8 mouse cellular contexts compared by ENCODE assay signal in genomic region chr2:26964724-26965370, GRCm38 (mm10). TPM values are rescaled to one million over a fixed set of nuclear protein-coding genes. Genes with fewer than 3 reads are reported as not detected.
A peak's percentile ranks its signal among the peaks of the same experiment; 100 is the strongest.
DNase-seq lines count a peak whose midpoint lies in the region; TF ChIP-seq lines count a peak whose summit lies in the region.

No protein-coding gene starts in this region.

- 0 out of 2 replicates have a peak, but pooled peaks cover 8% of the 10 kb centered on the region for H3K9me3 ChIP-seq in hindbrain, embryonic 10.5 days
- peaks cover 5% of the 10 kb centered on the region; the same call in 1 of the 2 replicates for H3K9me3 ChIP-seq in midbrain, embryonic 10.5 days (replicated peaks)

- no peaks in the 10 kb centered on the region for H3K27me3 ChIP-seq in kidney, adult 2 months (replicated peaks; ENCODE audit: control insufficient read depth, insufficient read depth, low read length)
- H3K27me3 ChIP-seq in hindbrain, embryonic 10.5 days (ENCODE audit: insufficient read depth, poor library complexity, severe bottlenecking) = no peaks in the 10 kb centered on the region
- no peaks in the 10 kb centered on the region for H3K27me3 ChIP-seq in midbrain, embryonic 10.5 days (ENCODE audit: low read depth, poor library complexity, severe bottlenecking)

- H3K27ac ChIP-seq in kidney, adult 2 months (ENCODE audit: insufficient read depth, low read depth, low read length) = peak overlapping the region; percentile 99
- no peak overlapping the region; the same call in 1 of the 2 replicates for H3K27ac ChIP-seq in bone marrow, adult 2 months (ENCODE audit: control insufficient read depth, insufficient read depth, low read depth, low read length, poor library complexity)
- peak overlapping the region; percentile 98 for H3K27ac ChIP-seq in hindbrain, embryonic 10.5 days
- H3K27ac ChIP-seq in midbrain, embryonic 10.5 days (replicated peaks) = peak overlapping the region; percentile 96

- no peak for TF ChIP-seq POLR2A in kidney, adult 2 months (IDR thresholded peaks at IDR 0.05; ENCODE audit: low read depth, low read length)
- TF ChIP-seq POLR2A in bone marrow, adult 2 months (IDR thresholded peaks at IDR 0.05; ENCODE audit: borderline replicate concordance, control insufficient read depth, low read depth, low read length) = no peak

- H3K36me3 ChIP-seq in kidney, adult 2 months (ENCODE audit: control insufficient read depth, insufficient read depth, low read length) = no peaks in the 10 kb centered on the region
- H3K36me3 ChIP-seq in hindbrain, embryonic 10.5 days = peaks cover 27% of the 10 kb centered on the region
- peaks cover 30% of the 10 kb centered on the region for H3K36me3 ChIP-seq in midbrain, embryonic 10.5 days

- WGBS in kidney, adult 2 months = 15% methylated on average over 14 of the region's 14 CpGs
- 18% methylated on average over 14 of the region's 14 CpGs for WGBS in bone marrow, adult 2 months
- 16% methylated on average over 14 of the region's 14 CpGs for WGBS in hindbrain, embryonic 10.5 days
- 20% methylated on average over 14 of the region's 14 CpGs for WGBS in midbrain, embryonic 10.5 days

- no peak for DNase-seq in kidney, adult 2 months
- no peak for DNase-seq in kidney, postnatal 10 days
- DNase-seq in hindbrain, embryonic 10.5 days (ENCODE audit: low spot score) = peak; percentile 7
- no peak for DNase-seq in midbrain, embryonic 10.5 days (ENCODE audit: low spot score)
- no peak for DNase-seq in frontal cortex, postnatal 25 days (ENCODE audit: low spot score in 2 of 2)
- DNase-seq in adrenal gland, adult 2 months = no peak
- no peak for DNase-seq in gastrocnemius, adult 18-20 months (ENCODE audit: low spot score)

- peak overlapping the region; percentile 82 for H3K4me3 ChIP-seq in kidney, adult 2 months (ENCODE audit: insufficient read depth, low read depth, low read length)
- peak overlapping the region; percentile 73 for H3K4me3 ChIP-seq in bone marrow, adult 2 months (replicated peaks; ENCODE audit: control insufficient read depth, low read depth, low read length)
- H3K4me3 ChIP-seq in hindbrain, embryonic 10.5 days = peak overlapping the region; percentile 81
- H3K4me3 ChIP-seq in midbrain, embryonic 10.5 days = peak overlapping the region; percentile 86

- no peak for TF ChIP-seq CTCF in kidney, adult 2 months (conservative IDR thresholded peaks at IDR 0.05; ENCODE audit: insufficient read depth, insufficient read length, low read depth, low read length)
- no peak for TF ChIP-seq CTCF in bone marrow, adult 2 months (IDR thresholded peaks at IDR 0.05; ENCODE audit: control insufficient read depth, insufficient read depth, low read length)

- H3K4me1 ChIP-seq in kidney, adult 2 months (ENCODE audit: control insufficient read depth, insufficient read depth, low read length) = peaks cover 8% of the 10 kb centered on the region; the same call in 1 of the 2 replicates
- no peaks in the 10 kb centered on the region; the same call in 1 of the 2 replicates for H3K4me1 ChIP-seq in bone marrow, adult 2 months (ENCODE audit: control insufficient read depth, insufficient read depth, low read length)
- H3K4me1 ChIP-seq in hindbrain, embryonic 10.5 days (replicated peaks) = peaks cover 31% of the 10 kb centered on the region
- H3K4me1 ChIP-seq in midbrain, embryonic 10.5 days = peaks cover 28% of the 10 kb centered on the region

RNA-seq across cellular contexts. Expression of gene Rexo4, which starts 0.7 kb away (rescaled TPM):
- 16.0 and 19.2 TPM in 2 replicates for polyA plus RNA-seq in kidney, adult 2 months (2012; rRNA removed)
- polyA plus RNA-seq in bone marrow, adult 2 months (2011; ENCODE audit: insufficient read depth, insufficient read length, low replicate concordance, missing spikeins) = 17.7 and 29.5 TPM in 2 replicates
- polyA plus RNA-seq in hindbrain, embryonic 10.5 days (2016; fragmentation: Nextera tagmentation; extraction: Ambion mirVana) = 47.4 and 56.1 TPM in 2 replicates
- 52.6 and 57.7 TPM in 2 replicates for polyA plus RNA-seq in midbrain, embryonic 10.5 days (2016; fragmentation: Nextera tagmentation; extraction: Ambion mirVana)
- total RNA-seq in adrenal gland, adult 2 months (2021) = 10 to 100 TPM; 23.6 to 41.4 TPM
- polyA plus RNA-seq in adrenal gland, adult 2 months (2012; rRNA removed) = 7.1 and 10.1 TPM in 2 replicates
- 10 to 100 TPM; 14.4 to 14.7 TPM for total RNA-seq in gastrocnemius, adult 18-20 months (2021)

RNA-seq across cellular contexts. Expression of gene Adamts13, which starts 8.4 kb away (rescaled TPM):
- 0.77 and 0.94 TPM in 2 replicates for polyA plus RNA-seq in kidney, adult 2 months (2012; rRNA removed)
- polyA plus RNA-seq in bone marrow, adult 2 months (2011; ENCODE audit: insufficient read depth, insufficient read length, low replicate concordance, missing spikeins) = not detected in 2 replicates
- not detected in 2 replicates for polyA plus RNA-seq in hindbrain, embryonic 10.5 days (2016; fragmentation: Nextera tagmentation; extraction: Ambion mirVana)
- not detected in 2 replicates for polyA plus RNA-seq in midbrain, embryonic 10.5 days (2016; fragmentation: Nextera tagmentation; extraction: Ambion mirVana)
- not detected for total RNA-seq in adrenal gland, adult 2 months (2021)
- 0.04 TPM in 1 of 2 replicates, not detected in the other for polyA plus RNA-seq in adrenal gland, adult 2 months (2012; rRNA removed)
- total RNA-seq in gastrocnemius, adult 18-20 months (2021) = not detected

RNA-seq across cellular contexts. Expression of gene Stkld1, which starts 31.0 kb away (rescaled TPM):
- polyA plus RNA-seq in kidney, adult 2 months (2012; rRNA removed) = 0.16 TPM in 2 replicates
- 0.70 TPM in 1 of 2 replicates, not detected in the other for polyA plus RNA-seq in bone marrow, adult 2 months (2011; ENCODE audit: insufficient read depth, insufficient read length, low replicate concordance, missing spikeins)
- 0.09 and 0.30 TPM in 2 replicates for polyA plus RNA-seq in hindbrain, embryonic 10.5 days (2016; fragmentation: Nextera tagmentation; extraction: Ambion mirVana)
- polyA plus RNA-seq in midbrain, embryonic 10.5 days (2016; fragmentation: Nextera tagmentation; extraction: Ambion mirVana) = 0.05 and 0.06 TPM in 2 replicates
- under 1 TPM; 0.17 to 0.29 TPM for total RNA-seq in adrenal gland, adult 2 months (2021)
- 0.06 and 0.48 TPM in 2 replicates for polyA plus RNA-seq in adrenal gland, adult 2 months (2012; rRNA removed)
- total RNA-seq in gastrocnemius, adult 18-20 months (2021) = under 1 TPM in 1 of 2 experiments, not detected in 1; 0.24 TPM

RNA-seq across cellular contexts. Expression of gene Surf4, which starts 31.1 kb away (rescaled TPM):
- 198 and 270 TPM in 2 replicates for polyA plus RNA-seq in kidney, adult 2 months (2012; rRNA removed)
- polyA plus RNA-seq in bone marrow, adult 2 months (2011; ENCODE audit: insufficient read depth, insufficient read length, low replicate concordance, missing spikeins) = 18.0 and 32.3 TPM in 2 replicates
- polyA plus RNA-seq in hindbrain, embryonic 10.5 days (2016; fragmentation: Nextera tagmentation; extraction: Ambion mirVana) = 155 and 158 TPM in 2 replicates
- polyA plus RNA-seq in midbrain, embryonic 10.5 days (2016; fragmentation: Nextera tagmentation; extraction: Ambion mirVana) = 156 and 159 TPM in 2 replicates
- total RNA-seq in adrenal gland, adult 2 months (2021) = 100 to 1,000 TPM; 162 to 168 TPM
- 424 and 468 TPM in 2 replicates for polyA plus RNA-seq in adrenal gland, adult 2 months (2012; rRNA removed)
- 10 to 100 TPM; 69.8 to 70.0 TPM for total RNA-seq in gastrocnemius, adult 18-20 months (2021)

RNA-seq across cellular contexts. Expression of gene Cacfd1, which starts 44.9 kb away (rescaled TPM):
- 70.2 and 72.7 TPM in 2 replicates for polyA plus RNA-seq in kidney, adult 2 months (2012; rRNA removed)
- 11.8 and 20.8 TPM in 2 replicates for polyA plus RNA-seq in bone marrow, adult 2 months (2011; ENCODE audit: insufficient read depth, insufficient read length, low replicate concordance, missing spikeins)
- polyA plus RNA-seq in hindbrain, embryonic 10.5 days (2016; fragmentation: Nextera tagmentation; extraction: Ambion mirVana) = 93.2 and 96.9 TPM in 2 replicates
- polyA plus RNA-seq in midbrain, embryonic 10.5 days (2016; fragmentation: Nextera tagmentation; extraction: Ambion mirVana) = 90.7 and 117 TPM in 2 replicates
- total RNA-seq in adrenal gland, adult 2 months (2021) = 10 to 100 TPM; 40.2 to 52.4 TPM
- polyA plus RNA-seq in adrenal gland, adult 2 months (2012; rRNA removed) = 80.1 and 109 TPM in 2 replicates
- 10 to 100 TPM; 31.2 to 34.2 TPM for total RNA-seq in gastrocnemius, adult 18-20 months (2021)
